Mouse (Mus musculus): ENCODE data around the gene Zfp653. TPM values are rescaled to one million over a fixed set of nuclear protein-coding genes. Genes with fewer than 3 reads are reported as not detected.

The Zfp653 gene
- polyA plus RNA-seq, 1 experiment from 2014 or later, result 4.2 TPM

- 0 out of 2 replicates have a peak, but pooled peaks have one; percentile 28 for ATAC-seq
- 33% methylated on average over 4 of the region's 4 CpGs for WGBS
- peaks cover 37% of the 10 kb centered on the region for H3K27me3 ChIP-seq (replicated peaks; ENCODE audit: control insufficient read depth, insufficient read depth, low read length)
- H3K36me3 ChIP-seq (ENCODE audit: control insufficient read depth, insufficient read depth), result no peaks in the 10 kb centered on the region
- no peaks in the 10 kb centered on the region for H3K9me3 ChIP-seq (ENCODE audit: control insufficient read depth)
- 0 out of 2 replicates have a peak, but pooled peaks cover 7% of the 10 kb centered on the region for H3K4me1 ChIP-seq (replicated peaks; ENCODE audit: control insufficient read depth, insufficient read depth, low read length)
- H3K9ac ChIP-seq (ENCODE audit: low read depth, low read length), result no peak overlapping the region
- no peak overlapping the region; the same call in 1 of the 2 replicates for H3K4me3 ChIP-seq (ENCODE audit: low read depth, low read length)
- peak overlapping the region; percentile 66 for H3K4me2 ChIP-seq (replicated peaks; ENCODE audit: low read depth)
- no peak overlapping the region for H3K27ac ChIP-seq (ENCODE audit: low read depth, low read length)
- TF ChIP-seq CTCF (IDR thresholded peaks at IDR 0.05; ENCODE audit: low read depth), result no peak
These were observed 21.4 kb downstream of the Zfp653 start for GRCm38 (mm10) chr9:22049721-22050270.

GRCm38 (mm10) chr9:22049315-22049714, 21.9 kb downstream of the Zfp653 start:
- H3K27me3 ChIP-seq (replicated peaks; ENCODE audit: control insufficient read depth, insufficient read depth, low read length), result peaks cover 37% of the 10 kb centered on the region
- H3K9me3 ChIP-seq (ENCODE audit: control insufficient read depth), result no peaks in the 10 kb centered on the region
- H3K4me1 ChIP-seq (replicated peaks; ENCODE audit: control insufficient read depth, insufficient read depth, low read length), result 0 out of 2 replicates have a peak, but pooled peaks cover 3% of the 10 kb centered on the region
- H3K9ac ChIP-seq (ENCODE audit: low read depth, low read length), result no peak overlapping the region
- no peak for ATAC-seq
- 52% methylated on average over 11 of the region's 11 CpGs for WGBS
- no peak overlapping the region for H3K4me2 ChIP-seq (replicated peaks; ENCODE audit: low read depth)
- no peak overlapping the region for H3K27ac ChIP-seq (ENCODE audit: low read depth, low read length)
- no peak overlapping the region for H3K4me3 ChIP-seq (ENCODE audit: low read depth, low read length)
- no peaks in the 10 kb centered on the region for H3K36me3 ChIP-seq (ENCODE audit: control insufficient read depth, insufficient read depth)
- TF ChIP-seq CTCF (IDR thresholded peaks at IDR 0.05; ENCODE audit: low read depth), result no peak

- no peak overlapping the region for H3K9ac ChIP-seq (ENCODE audit: low read depth, low read length)
- ATAC-seq, result no peak
- WGBS, result 55% methylated on average over 9 of the region's 9 CpGs
- no peak for TF ChIP-seq CTCF (IDR thresholded peaks at IDR 0.05; ENCODE audit: low read depth)
- no peak overlapping the region for H3K27ac ChIP-seq (ENCODE audit: low read depth, low read length)
- H3K36me3 ChIP-seq (ENCODE audit: control insufficient read depth, insufficient read depth), result no peaks in the 10 kb centered on the region
- H3K27me3 ChIP-seq (replicated peaks; ENCODE audit: control insufficient read depth, insufficient read depth, low read length), result peaks cover 21% of the 10 kb centered on the region
- no peak overlapping the region for H3K4me3 ChIP-seq (ENCODE audit: low read depth, low read length)
- no peak overlapping the region for H3K4me2 ChIP-seq (replicated peaks; ENCODE audit: low read depth)
- H3K9me3 ChIP-seq (ENCODE audit: control insufficient read depth), result no peaks in the 10 kb centered on the region
- H3K4me1 ChIP-seq (replicated peaks; ENCODE audit: control insufficient read depth, insufficient read depth, low read length), result 0 out of 2 replicates have a peak, but pooled peaks cover 3% of the 10 kb centered on the region
These were observed 23.8 kb downstream of the Zfp653 start for GRCm38 (mm10) chr9:22047329-22047728.

- no peak overlapping the region for H3K27ac ChIP-seq (ENCODE audit: low read depth, low read length)
- no peak overlapping the region for H3K4me3 ChIP-seq (ENCODE audit: low read depth, low read length)
- H3K4me1 ChIP-seq (replicated peaks; ENCODE audit: control insufficient read depth, insufficient read depth, low read length), result no peaks in the 10 kb centered on the region
- no peak overlapping the region for H3K9ac ChIP-seq (ENCODE audit: low read depth, low read length)
- H3K9me3 ChIP-seq (ENCODE audit: control insufficient read depth), result no peaks in the 10 kb centered on the region
- no peaks in the 10 kb centered on the region for H3K27me3 ChIP-seq (replicated peaks; ENCODE audit: control insufficient read depth, insufficient read depth, low read length)
- H3K4me2 ChIP-seq (replicated peaks; ENCODE audit: low read depth), result no peak overlapping the region
- whole genome bisulfite sequencing, result 61% methylated on average over 2 of the region's 2 CpGs
- ATAC-seq, result no peak
- TF ChIP-seq CTCF (IDR thresholded peaks at IDR 0.05; ENCODE audit: low read depth), result no peak
- no peaks in the 10 kb centered on the region for H3K36me3 ChIP-seq (ENCODE audit: control insufficient read depth, insufficient read depth)
These were observed 29.3 kb downstream of the Zfp653 start for GRCm38 (mm10) chr9:22041832-22042231.

GRCm38 (mm10) chr9:22037826-22038225, 33.4 kb downstream of the Zfp653 start:
- Histone ChIP-seq H3K9me3 (ENCODE audit: control insufficient read depth) (no peaks in the 10 kb centered on the region), H3K9ac (ENCODE audit: low read depth, low read length) (no peak overlapping the region), H3K4me2 (replicated peaks; ENCODE audit: low read depth) (no peak overlapping the region), H3K36me3 (ENCODE audit: control insufficient read depth, insufficient read depth) (no peaks in the 10 kb centered on the region), H3K4me1 (replicated peaks; ENCODE audit: control insufficient read depth, insufficient read depth, low read length) (no peaks in the 10 kb centered on the region), H3K27ac (ENCODE audit: low read depth, low read length) (no peak overlapping the region), H3K27me3 (replicated peaks; ENCODE audit: control insufficient read depth, insufficient read depth, low read length) (no peaks in the 10 kb centered on the region), H3K4me3 (ENCODE audit: low read depth, low read length) (no peak overlapping the region)
- 64% methylated on average over 10 of the region's 10 CpGs for WGBS
- ATAC-seq, result no peak
- no peak for TF ChIP-seq CTCF (IDR thresholded peaks at IDR 0.05; ENCODE audit: low read depth)

- 60% methylated on average over 6 of the region's 6 CpGs for WGBS
- no peak overlapping the region for H3K4me2 ChIP-seq (replicated peaks; ENCODE audit: low read depth)
- H3K27me3 ChIP-seq (replicated peaks; ENCODE audit: control insufficient read depth, insufficient read depth, low read length), result no peaks in the 10 kb centered on the region
- TF ChIP-seq CTCF (IDR thresholded peaks at IDR 0.05; ENCODE audit: low read depth), result no peak
- no peak overlapping the region for H3K9ac ChIP-seq (ENCODE audit: low read depth, low read length)
- no peak for ATAC-seq
- H3K4me3 ChIP-seq (ENCODE audit: low read depth, low read length), result no peak overlapping the region
- no peaks in the 10 kb centered on the region for H3K4me1 ChIP-seq (replicated peaks; ENCODE audit: control insufficient read depth, insufficient read depth, low read length)
- no peaks in the 10 kb centered on the region for H3K36me3 ChIP-seq (ENCODE audit: control insufficient read depth, insufficient read depth)
- H3K27ac ChIP-seq (ENCODE audit: low read depth, low read length), result no peak overlapping the region
- no peaks in the 10 kb centered on the region for H3K9me3 ChIP-seq (ENCODE audit: control insufficient read depth)
These were observed 35.7 kb downstream of the Zfp653 start for GRCm38 (mm10) chr9:22035300-22036044.
